ENCODE assay signal across 8 mouse cellular contexts in genomic region chr19:6306586-6306985, GRCm38 (mm10). TPM values are rescaled to one million over a fixed set of nuclear protein-coding genes. Genes with fewer than 3 reads are reported as not detected.
DNase-seq lines count a peak whose midpoint lies in the region; ATAC-seq lines count a peak whose summit lies in the region.

No protein-coding gene starts in this region.

- H3K4me3 ChIP-seq in forebrain, embryonic 16.5 days (replicated peaks; ENCODE audit: low read length), result peak overlapping the region; percentile 51
- H3K4me3 ChIP-seq in hindbrain, embryonic 12.5 days, result peak overlapping the region; percentile 65
- peak overlapping the region; percentile 52 for H3K4me3 ChIP-seq in midbrain, embryonic 16.5 days (ENCODE audit: low read depth, low read length)
- peak overlapping the region; percentile 56 for H3K4me3 ChIP-seq in stomach, embryonic 14.5 days (ENCODE audit: low read depth, low read length)

- H3K4me1 ChIP-seq in forebrain, embryonic 16.5 days (replicated peaks; ENCODE audit: control insufficient read depth, insufficient read depth, low read length), result peaks cover 8% of the 10 kb centered on the region
- H3K4me1 ChIP-seq in hindbrain, embryonic 12.5 days, result peaks cover 16% of the 10 kb centered on the region
- H3K4me1 ChIP-seq in midbrain, embryonic 16.5 days (ENCODE audit: control insufficient read depth, insufficient read depth, low read length), result peaks cover 2% of the 10 kb centered on the region; the same call in 1 of the 2 replicates
- peaks cover 16% of the 10 kb centered on the region for H3K4me1 ChIP-seq in stomach, embryonic 14.5 days (ENCODE audit: control insufficient read depth, insufficient read depth, low read length)

- ATAC-seq in forebrain, embryonic 16.5 days, result peak; percentile 46
- ATAC-seq in hindbrain, embryonic 12.5 days (ENCODE audit: low FRiP score), result peak; percentile 49
- peak; percentile 69 for ATAC-seq in midbrain, embryonic 16.5 days
- peak; percentile 70 for ATAC-seq in stomach, embryonic 14.5 days (ENCODE audit: insufficient number of reproducible peaks, insufficient read depth, low FRiP score, low read depth)

- no peaks in the 10 kb centered on the region for H3K9me3 ChIP-seq in forebrain, embryonic 16.5 days (ENCODE audit: control insufficient read depth, low read length)
- no peaks in the 10 kb centered on the region for H3K9me3 ChIP-seq in hindbrain, embryonic 12.5 days (replicated peaks)
- no peaks in the 10 kb centered on the region for H3K9me3 ChIP-seq in midbrain, embryonic 16.5 days (replicated peaks; ENCODE audit: control insufficient read depth, low read length, poor library complexity, severe bottlenecking)
- no peaks in the 10 kb centered on the region for H3K9me3 ChIP-seq in stomach, embryonic 14.5 days (ENCODE audit: control insufficient read depth, low read depth, low read length)

- DNase-seq in layer of hippocampus, postnatal 14 days (ENCODE audit: low spot score in 2 of 2), result peak; percentile 56 to 64
- no peak for DNase-seq in layer of hippocampus, adult 11-12 months (ENCODE audit: low spot score)
- DNase-seq in cerebellum, adult 8-10 months, result peak; percentile 78
- peak; percentile 84 for DNase-seq in liver

- peak overlapping the region; percentile 57 for H3K4me2 ChIP-seq in forebrain, embryonic 16.5 days (ENCODE audit: low read length)
- peak overlapping the region; percentile 73 for H3K4me2 ChIP-seq in hindbrain, embryonic 12.5 days (replicated peaks)
- peak overlapping the region; percentile 66 for H3K4me2 ChIP-seq in midbrain, embryonic 16.5 days (ENCODE audit: low read length)
- H3K4me2 ChIP-seq in stomach, embryonic 14.5 days (replicated peaks; ENCODE audit: low read depth, low read length), result peak overlapping the region; percentile 48

- H3K27me3 ChIP-seq in forebrain, embryonic 16.5 days (replicated peaks; ENCODE audit: control insufficient read depth, insufficient read depth, low read length), result no peaks in the 10 kb centered on the region
- H3K27me3 ChIP-seq in hindbrain, embryonic 12.5 days, result no peaks in the 10 kb centered on the region
- H3K27me3 ChIP-seq in midbrain, embryonic 16.5 days (ENCODE audit: control insufficient read depth, insufficient read depth, low read depth, low read length), result peaks cover 2% of the 10 kb centered on the region; the same call in 1 of the 2 replicates
- H3K27me3 ChIP-seq in stomach, embryonic 14.5 days (ENCODE audit: control insufficient read depth, insufficient read depth, low read length), result no peaks in the 10 kb centered on the region

- under 1% methylated on average over 30 of the region's 34 CpGs for WGBS in forebrain, embryonic 16.5 days
- under 1% methylated on average over 15 of the region's 34 CpGs for WGBS in hindbrain, embryonic 12.5 days
- WGBS in midbrain, embryonic 16.5 days, result under 1% methylated on average over 32 of the region's 34 CpGs
- WGBS in stomach, embryonic 14.5 days, result 0% methylated on average over 28 of the region's 34 CpGs

- no peaks in the 10 kb centered on the region for H3K36me3 ChIP-seq in forebrain, embryonic 16.5 days (ENCODE audit: control insufficient read depth, insufficient read depth)
- H3K36me3 ChIP-seq in hindbrain, embryonic 12.5 days, result peaks cover 6% of the 10 kb centered on the region; the same call in 1 of the 2 replicates
- no peaks in the 10 kb centered on the region for H3K36me3 ChIP-seq in midbrain, embryonic 16.5 days (ENCODE audit: control insufficient read depth, insufficient read depth, low read length)
- peaks cover 10% of the 10 kb centered on the region; the same call in 1 of the 2 replicates for H3K36me3 ChIP-seq in stomach, embryonic 14.5 days (ENCODE audit: control insufficient read depth, insufficient read depth, low read length)

- no peak overlapping the region for H3K27ac ChIP-seq in forebrain, embryonic 16.5 days (ENCODE audit: low read length)
- H3K27ac ChIP-seq in hindbrain, embryonic 12.5 days, result no peak overlapping the region
- H3K27ac ChIP-seq in midbrain, embryonic 16.5 days (ENCODE audit: low read length), result no peak overlapping the region
- H3K27ac ChIP-seq in stomach, embryonic 14.5 days (ENCODE audit: low read length), result peak overlapping the region; percentile 40; the same call in 1 of the 2 replicates

- peak overlapping the region; percentile 58 for H3K9ac ChIP-seq in forebrain, embryonic 16.5 days (replicated peaks; ENCODE audit: low read depth, low read length)
- peak overlapping the region; percentile 73 for H3K9ac ChIP-seq in hindbrain, embryonic 12.5 days
- peak overlapping the region; percentile 63 for H3K9ac ChIP-seq in midbrain, embryonic 16.5 days (ENCODE audit: low read depth, low read length)
- H3K9ac ChIP-seq in stomach, embryonic 14.5 days (replicated peaks; ENCODE audit: low read depth, low read length), result peak overlapping the region; percentile 48; the same call in 1 of the 2 replicates

RNA-seq across cellular contexts. Expression of gene Cdc42bpg, which starts 0.3 kb away (rescaled TPM):
- total RNA-seq in layer of hippocampus, postnatal 14 days (2021), result 1 to 10 TPM; 4.9 to 5.6 TPM
- 0.52 and 1.1 TPM in 2 replicates for polyA plus RNA-seq in forebrain, embryonic 16.5 days (2015; fragmentation: Nextera tagmentation; extraction: Ambion mirVana)
- polyA plus RNA-seq in hindbrain, embryonic 12.5 days (2016; fragmentation: Nextera tagmentation; extraction: Ambion mirVana), result 0.48 and 0.61 TPM in 2 replicates
- 0.34 and 0.35 TPM in 2 replicates for polyA plus RNA-seq in midbrain, embryonic 16.5 days (2015; fragmentation: Nextera tagmentation; extraction: Ambion mirVana)
- polyA plus RNA-seq in stomach, embryonic 14.5 days (2014; fragmentation: Nextera tagmentation; extraction: Ambion mirVana), result 2.2 and 2.3 TPM in 2 replicates

RNA-seq across cellular contexts. Expression of gene Men1, which starts 28.2 kb away (rescaled TPM):
- total RNA-seq in layer of hippocampus, postnatal 14 days (2021), result 10 to 100 TPM; 66.4 to 68.2 TPM
- polyA plus RNA-seq in forebrain, embryonic 16.5 days (2015; fragmentation: Nextera tagmentation; extraction: Ambion mirVana), result 96.1 and 96.5 TPM in 2 replicates
- 91.5 and 95.8 TPM in 2 replicates for polyA plus RNA-seq in hindbrain, embryonic 12.5 days (2016; fragmentation: Nextera tagmentation; extraction: Ambion mirVana)
- 71.4 and 74.8 TPM in 2 replicates for polyA plus RNA-seq in midbrain, embryonic 16.5 days (2015; fragmentation: Nextera tagmentation; extraction: Ambion mirVana)
- 40.0 and 41.3 TPM in 2 replicates for polyA plus RNA-seq in stomach, embryonic 14.5 days (2014; fragmentation: Nextera tagmentation; extraction: Ambion mirVana)

RNA-seq across cellular contexts. Expression of gene Ehd1, which starts 30.1 kb away (rescaled TPM):
- 10 to 100 TPM; 68.8 to 79.0 TPM for total RNA-seq in layer of hippocampus, postnatal 14 days (2021)
- 105 and 106 TPM in 2 replicates for polyA plus RNA-seq in forebrain, embryonic 16.5 days (2015; fragmentation: Nextera tagmentation; extraction: Ambion mirVana)
- 90.8 and 92.7 TPM in 2 replicates for polyA plus RNA-seq in hindbrain, embryonic 12.5 days (2016; fragmentation: Nextera tagmentation; extraction: Ambion mirVana)
- 99.6 and 103 TPM in 2 replicates for polyA plus RNA-seq in midbrain, embryonic 16.5 days (2015; fragmentation: Nextera tagmentation; extraction: Ambion mirVana)
- polyA plus RNA-seq in stomach, embryonic 14.5 days (2014; fragmentation: Nextera tagmentation; extraction: Ambion mirVana), result 44.9 and 46.2 TPM in 2 replicates

RNA-seq across cellular contexts. Expression of gene Map4k2, which starts 34.3 kb away (rescaled TPM):
- 10 to 100 TPM; 82.6 to 85.8 TPM for total RNA-seq in layer of hippocampus, postnatal 14 days (2021)
- polyA plus RNA-seq in forebrain, embryonic 16.5 days (2015; fragmentation: Nextera tagmentation; extraction: Ambion mirVana), result 12.3 and 21.2 TPM in 2 replicates
- 15.0 and 16.0 TPM in 2 replicates for polyA plus RNA-seq in hindbrain, embryonic 12.5 days (2016; fragmentation: Nextera tagmentation; extraction: Ambion mirVana)
- polyA plus RNA-seq in midbrain, embryonic 16.5 days (2015; fragmentation: Nextera tagmentation; extraction: Ambion mirVana), result 19.0 and 20.1 TPM in 2 replicates
- polyA plus RNA-seq in stomach, embryonic 14.5 days (2014; fragmentation: Nextera tagmentation; extraction: Ambion mirVana), result 10.0 TPM in 2 replicates

RNA-seq across cellular contexts. Expression of gene Sf1, which starts 56.9 kb away (rescaled TPM):
- total RNA-seq in layer of hippocampus, postnatal 14 days (2021), result 100 to 1,000 TPM; 182 to 189 TPM
- 122 and 127 TPM in 2 replicates for polyA plus RNA-seq in forebrain, embryonic 16.5 days (2015; fragmentation: Nextera tagmentation; extraction: Ambion mirVana)
- 168 and 176 TPM in 2 replicates for polyA plus RNA-seq in hindbrain, embryonic 12.5 days (2016; fragmentation: Nextera tagmentation; extraction: Ambion mirVana)
- 95.9 and 99.5 TPM in 2 replicates for polyA plus RNA-seq in midbrain, embryonic 16.5 days (2015; fragmentation: Nextera tagmentation; extraction: Ambion mirVana)
- 126 and 139 TPM in 2 replicates for polyA plus RNA-seq in stomach, embryonic 14.5 days (2014; fragmentation: Nextera tagmentation; extraction: Ambion mirVana)
